Mouse (Mus musculus) neural tube, embryonic 11.5 days (tissue): ENCODE measurements around the gene Gtf2h1. TPM values are rescaled to one million over a fixed set of nuclear protein-coding genes. Genes with fewer than 3 reads are reported as not detected.
A peak's percentile ranks its signal among the peaks of the same experiment; 100 is the strongest.

Source experiments
- ATAC-seq: fragments of 200-750 bp; cut with Nextera tagmentation; 2 replicates; pipeline ENCODE4 v1.8.0; 2017; ENCODE audit warnings: moderate number of reproducible peaks, mild to moderate bottlenecking, moderate TSS enrichment, moderate library complexity; ENCODE audit not compliant: insufficient read depth, low FRiP score, low TSS enrichment
- DNase-seq: peaks from one replicate; pipeline ENCODE4 v3.0.0-alpha.2; 2015; ENCODE audit warnings: low spot score
- H3K27ac ChIP-seq: fragments of 300-500 bp; sonication (generic); 2 replicates; pipeline ENCODE4 v1.5.1; 2014; ENCODE audit warnings: low read depth, mild to moderate bottlenecking, low read length
- H3K27me3 ChIP-seq: fragments of 300-500 bp; sonication (generic); 2 replicates; pipeline ENCODE4 v1.6.1; 2014; ENCODE audit warnings: mild to moderate bottlenecking, low read length, mixed read lengths; ENCODE audit not compliant: control insufficient read depth, insufficient read depth
- H3K36me3 ChIP-seq: fragments of 300-500 bp; sonication (generic); 2 replicates; pipeline ENCODE4 v1.6.1; 2014; ENCODE audit warnings: mild to moderate bottlenecking, low read length, moderate library complexity, mixed read lengths; ENCODE audit not compliant: control insufficient read depth, insufficient read depth
- H3K4me1 ChIP-seq: fragments of 300-500 bp; sonication (generic); 2 replicates; pipeline ENCODE4 v1.6.1; 2014; ENCODE audit warnings: low read length, mixed read lengths; ENCODE audit not compliant: control insufficient read depth, insufficient read depth
- H3K4me2 ChIP-seq: fragments of 300-500 bp; sonication (generic); 2 replicates; pipeline ENCODE4 v1.6.1; 2014; ENCODE audit warnings: low read depth, mild to moderate bottlenecking, moderate library complexity
- H3K4me3 ChIP-seq: fragments of 300-500 bp; sonication (generic); 2 replicates; pipeline ENCODE4 v1.5.1; 2014; ENCODE audit warnings: low read depth, low read length
- H3K9ac ChIP-seq: fragments of 300-500 bp; sonication (generic); 2 replicates; pipeline ENCODE4 v1.6.1; 2014; ENCODE audit warnings: mild to moderate bottlenecking, low read length
- H3K9me3 ChIP-seq: fragments of 300-500 bp; sonication (generic); 2 replicates; pipeline ENCODE4 v1.6.1; 2016; ENCODE audit warnings: low read length; ENCODE audit not compliant: control insufficient read depth
- WGBS: fragments of 180-500 bp; shearing (Covaris S2); extraction: QIAGEN DNeasy Blood & Tissue Kit; methylation state at CpG from one replicate; pipeline ENCODE4 v1.1.7; 2014; 5-methylcytosine and 5-hydroxymethylcytosine counted together
- polyA plus RNA-seq: library from polyadenylated mRNA; unstranded; fragments of >200 nt; fragmentation: Nextera tagmentation; extraction: Ambion mirVana; gene quantifications from 2 replicates; pipeline ENCODE4 v1.2.1, GENCODE M21; 2014

The Gtf2h1 gene
- polyA plus RNA-seq, 1 experiment from 2014 or later, result 55.0 TPM

- Histone ChIP-seq H3K4me2 (no peak overlapping the region), H3K4me3 (no peak overlapping the region), H3K36me3 (no peaks in the 10 kb centered on the region), H3K9me3 (no peaks in the 10 kb centered on the region), H3K9ac (no peak overlapping the region), H3K4me1 (peaks cover 2% of the 10 kb centered on the region; the same call in 1 of the 2 replicates), H3K27me3 (no peaks in the 10 kb centered on the region), H3K27ac (no peak overlapping the region)
- 84% methylated on average over 7 of the region's 7 CpGs for WGBS
- no peak for DNase-seq
- no peak for ATAC-seq
Observed at GRCm38 (mm10) chr7:46833670-46834255, 37.9 kb downstream of the Gtf2h1 start.

- DNase-seq, result no peak
- Histone ChIP-seq H3K9ac (no peak overlapping the region), H3K4me3 (no peak overlapping the region), H3K4me2 (no peak overlapping the region), H3K36me3 (no peaks in the 10 kb centered on the region), H3K4me1 (peaks cover 6% of the 10 kb centered on the region), H3K27me3 (no peaks in the 10 kb centered on the region), H3K9me3 (no peaks in the 10 kb centered on the region), H3K27ac (0 out of 2 replicates have a peak overlapping the region, but pooled peaks have one; percentile 27)
- WGBS, result 30% methylated on average over 11 of the region's 14 CpGs
- no peak for ATAC-seq
Observed at GRCm38 (mm10) chr7:46834994-46835610, 39.2 kb downstream of the Gtf2h1 start.

GRCm38 (mm10) chr7:46836357-46836756 lies 40.5 kb downstream of the Gtf2h1 start:
- no peak for DNase-seq
- H3K4me1 ChIP-seq, result peaks cover 6% of the 10 kb centered on the region
- no peaks in the 10 kb centered on the region for H3K9me3 ChIP-seq
- no peak overlapping the region for H3K4me2 ChIP-seq
- no peak overlapping the region for H3K9ac ChIP-seq
- no peaks in the 10 kb centered on the region for H3K36me3 ChIP-seq
- 77% methylated on average over 5 of the region's 5 CpGs for WGBS
- no peaks in the 10 kb centered on the region for H3K27me3 ChIP-seq
- ATAC-seq, result no peak
- no peak overlapping the region for H3K27ac ChIP-seq
- H3K4me3 ChIP-seq, result no peak overlapping the region

GRCm38 (mm10) chr7:46837073-46837472 lies 41.2 kb downstream of the Gtf2h1 start:
- Histone ChIP-seq H3K27ac (no peak overlapping the region), H3K36me3 (no peaks in the 10 kb centered on the region), H3K27me3 (no peaks in the 10 kb centered on the region), H3K9ac (no peak overlapping the region), H3K4me2 (no peak overlapping the region), H3K4me1 (peaks cover 6% of the 10 kb centered on the region), H3K9me3 (no peaks in the 10 kb centered on the region), H3K4me3 (no peak overlapping the region)
- DNase-seq (no peak), ATAC-seq (no peak)
- 39% methylated on average over 5 of the region's 5 CpGs for WGBS

GRCm38 (mm10) chr7:46838104-46838671 lies 42.3 kb downstream of the Gtf2h1 start:
- ATAC-seq (no peak), DNase-seq (peak; percentile 22)
- no peaks in the 10 kb centered on the region for H3K36me3 ChIP-seq
- no peak overlapping the region for H3K27ac ChIP-seq
- no peaks in the 10 kb centered on the region for H3K27me3 ChIP-seq
- 3% methylated on average over 9 of the region's 9 CpGs for WGBS
- H3K9ac ChIP-seq, result no peak overlapping the region
- peaks cover 6% of the 10 kb centered on the region for H3K4me1 ChIP-seq
- no peak overlapping the region for H3K4me3 ChIP-seq
- no peak overlapping the region for H3K4me2 ChIP-seq
- no peaks in the 10 kb centered on the region for H3K9me3 ChIP-seq

- Histone ChIP-seq H3K27me3 (no peaks in the 10 kb centered on the region), H3K4me2 (no peak overlapping the region), H3K36me3 (no peaks in the 10 kb centered on the region), H3K27ac (no peak overlapping the region), H3K9ac (no peak overlapping the region), H3K9me3 (no peaks in the 10 kb centered on the region), H3K4me1 (peaks cover 6% of the 10 kb centered on the region), H3K4me3 (no peak overlapping the region)
- ATAC-seq (no peak), DNase-seq (no peak)
- WGBS, result 10% methylated on average over 8 of the region's 8 CpGs
Observed at GRCm38 (mm10) chr7:46838891-46839302, 43.0 kb downstream of the Gtf2h1 start.

GRCm38 (mm10) chr7:46839446-46839845 lies 43.5 kb downstream of the Gtf2h1 start:
- H3K27me3 ChIP-seq, result no peaks in the 10 kb centered on the region

GRCm38 (mm10) chr7:46839861-46840260 lies 44.0 kb downstream of the Gtf2h1 start:
- H3K27me3 ChIP-seq, result no peaks in the 10 kb centered on the region
- no peak overlapping the region; the same call in 1 of the 2 replicates for H3K9ac ChIP-seq
- no peaks in the 10 kb centered on the region for H3K36me3 ChIP-seq
- no peaks in the 10 kb centered on the region for H3K9me3 ChIP-seq
- ATAC-seq, result no peak
- DNase-seq, result no peak
- H3K4me2 ChIP-seq, result no peak overlapping the region
- H3K4me3 ChIP-seq, result no peak overlapping the region
- H3K4me1 ChIP-seq, result peaks cover 6% of the 10 kb centered on the region
- WGBS, result 74% methylated on average over 5 of the region's 5 CpGs
- no peak overlapping the region for H3K27ac ChIP-seq

More at GRCm38 (mm10) chr7:46839446-46839845, 43.5 kb downstream of the Gtf2h1 start:
- no peak overlapping the region; the same call in 1 of the 2 replicates for H3K9ac ChIP-seq
- no peaks in the 10 kb centered on the region for H3K9me3 ChIP-seq
- peaks cover 6% of the 10 kb centered on the region for H3K4me1 ChIP-seq
- no peak overlapping the region for H3K4me2 ChIP-seq
- 33% methylated on average over 7 of the region's 7 CpGs for WGBS
- no peak overlapping the region for H3K27ac ChIP-seq
- ATAC-seq (no peak), DNase-seq (no peak)
- H3K4me3 ChIP-seq, result no peak overlapping the region
- no peaks in the 10 kb centered on the region for H3K36me3 ChIP-seq

- no peaks in the 10 kb centered on the region for H3K36me3 ChIP-seq
- no peak for ATAC-seq
Observed at GRCm38 (mm10) chr7:46840326-46840725, 44.4 kb downstream of the Gtf2h1 start.

More at GRCm38 (mm10) chr7:46840326-46840725, 44.4 kb downstream of the Gtf2h1 start:
- no peak for DNase-seq
- Histone ChIP-seq H3K27me3 (no peaks in the 10 kb centered on the region), H3K4me1 (peaks cover 6% of the 10 kb centered on the region), H3K9me3 (no peaks in the 10 kb centered on the region), H3K4me3 (no peak overlapping the region), H3K27ac (no peak overlapping the region), H3K4me2 (no peak overlapping the region), H3K9ac (no peak overlapping the region)
- WGBS, result 55% methylated on average over 4 of the region's 4 CpGs
